Mouse (Mus musculus) liver (tissue): ENCODE results near the gene Trip6.

Source experiments
- DNase-seq: peaks from one replicate; pipeline ENCODE4 v3.0.0-alpha.2; 2020; ENCODE audit warnings: mixed read lengths

Gene Trip6

DNA sequence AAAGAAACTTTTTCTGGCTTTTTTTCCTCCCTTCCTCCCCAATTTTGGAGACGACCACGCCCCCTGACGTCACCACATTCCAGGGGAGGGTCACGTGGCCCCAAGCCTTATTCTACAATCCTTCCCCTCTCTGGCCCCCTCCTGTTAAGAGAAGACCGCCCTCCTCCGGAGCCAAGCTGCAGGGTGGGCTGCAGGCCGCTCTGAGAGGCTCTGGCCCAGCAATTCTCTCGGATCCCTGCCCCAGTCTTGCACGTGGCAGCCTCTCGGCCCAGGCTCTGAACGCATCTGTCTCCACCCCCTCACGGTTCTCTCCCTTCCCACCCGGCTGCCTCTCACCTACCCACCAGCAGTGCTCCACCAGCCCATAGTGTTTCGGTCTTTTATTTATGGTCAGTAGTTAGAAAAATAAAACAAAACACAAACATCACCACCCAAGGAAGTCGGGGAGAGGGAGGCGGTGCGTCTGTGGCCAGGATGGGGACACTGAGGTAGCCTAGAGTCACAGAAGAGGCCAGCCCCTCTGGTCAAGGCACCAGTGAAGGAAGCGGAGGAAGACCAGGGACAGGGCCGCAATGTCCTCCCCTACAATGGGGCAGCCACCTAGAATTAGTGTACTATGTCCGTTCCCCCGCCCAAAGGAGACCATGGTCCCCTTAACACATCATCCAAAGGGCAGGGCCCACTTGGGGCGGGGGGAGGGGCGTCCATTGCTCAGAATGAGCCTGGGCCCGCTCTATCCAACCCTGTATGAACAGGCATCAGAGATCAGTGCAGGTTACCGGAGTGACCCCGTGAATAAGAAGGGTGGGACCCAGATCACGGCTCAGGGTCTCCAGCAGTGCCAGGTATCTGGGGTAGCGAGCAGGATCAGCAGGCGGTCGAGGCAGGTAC, at the start of gene Trip6:
Trip6 (minus strand) TSS at position 212 of the 891 bp plus-strand sequence.
- DNase-seq = peak; percentile 87

DNA sequence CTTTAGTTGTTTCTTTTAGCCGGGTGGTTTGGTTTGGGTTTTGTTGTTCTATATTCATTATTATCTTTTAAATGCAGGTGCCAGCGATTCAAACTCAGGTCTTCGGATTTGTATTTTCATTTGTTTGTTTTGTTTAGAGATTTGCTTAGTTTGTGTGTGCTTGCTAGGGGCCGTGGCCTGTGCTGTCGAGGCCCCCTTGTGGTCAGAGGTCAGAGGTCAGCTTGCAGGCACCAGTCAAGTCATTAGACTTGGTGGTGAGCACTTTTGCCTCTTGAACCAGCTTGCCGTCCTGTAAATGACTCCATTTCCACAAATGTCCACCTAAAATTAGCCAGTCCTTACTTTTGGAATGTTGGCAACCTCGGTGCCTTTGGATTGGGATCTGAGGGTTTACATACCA, 44.2 kb upstream of the Trip6 start:
- DNase-seq = no peak

- no peak for DNase-seq
Measured at GRCm38 (mm10) chr5:137354091-137354490, 39.9 kb upstream of the Trip6 start.

- DNase-seq = no peak
Measured at GRCm38 (mm10) chr5:137352011-137352975, 38.1 kb upstream of the Trip6 start.

GRCm38 (mm10) chr5:137351394-137351793, 37.2 kb upstream of the Trip6 start:
- no peak for DNase-seq

DNA sequence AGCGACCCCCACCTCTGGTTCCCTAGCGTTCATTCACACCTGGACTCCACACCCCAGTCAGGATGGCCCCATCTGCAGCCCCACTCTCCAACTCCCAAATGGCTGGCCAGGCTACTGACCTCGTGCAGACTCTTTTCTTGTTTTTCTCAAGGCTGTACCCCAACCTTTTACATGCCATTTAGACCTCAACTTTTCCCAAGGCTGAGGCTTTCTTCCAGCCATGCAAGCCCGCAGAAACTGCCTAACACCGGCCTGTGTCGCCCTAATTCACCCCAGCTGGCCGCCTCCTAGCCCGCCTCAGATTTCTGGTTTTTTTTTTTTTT, 36.8 kb upstream of the Trip6 start:
- no peak for DNase-seq

GRCm38 (mm10) chr5:137350205-137351057, 36.2 kb upstream of the Trip6 start:
- DNase-seq = no peak

DNA sequence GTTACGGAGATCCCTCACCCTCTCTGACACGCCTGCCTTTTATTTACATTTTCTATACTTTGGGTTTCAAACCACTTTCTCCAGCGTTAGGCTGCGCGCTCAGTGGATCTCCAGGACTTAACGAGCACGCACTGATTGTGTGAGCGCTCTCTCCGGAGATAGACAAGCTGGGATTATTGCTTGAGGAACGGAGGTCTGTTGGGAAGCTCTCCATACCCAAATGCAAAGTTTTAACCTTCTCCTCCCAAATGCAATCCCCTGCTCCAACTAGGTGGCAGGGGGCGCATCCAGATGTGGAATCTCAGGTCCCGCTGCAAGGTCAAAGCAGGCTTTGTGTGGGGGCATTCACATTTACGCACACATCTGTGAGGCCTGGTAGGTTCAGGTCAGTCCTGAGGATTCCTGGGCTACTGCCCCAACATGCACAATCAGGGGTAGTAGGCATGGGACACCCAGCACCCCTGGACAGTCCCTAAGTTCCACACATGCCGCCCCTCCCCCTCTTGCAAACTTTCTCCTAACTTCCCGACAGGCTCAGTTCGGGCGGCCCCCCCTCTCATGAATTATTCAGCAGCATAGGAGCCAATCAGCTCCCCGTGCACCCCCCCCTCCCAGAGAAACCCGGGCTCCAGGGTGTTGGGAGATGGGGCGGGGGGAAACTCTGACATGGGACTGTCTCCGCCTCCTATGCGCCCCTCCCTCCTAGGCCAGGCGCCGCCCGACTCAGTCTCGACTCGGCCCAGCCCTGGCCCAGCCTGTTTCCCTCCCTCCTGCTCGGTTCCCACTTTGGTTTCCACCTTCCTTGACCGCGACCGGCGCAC, 35.4 kb upstream of the Trip6 start, which contains the start of gene Ephb4:
Ephb4 (plus strand) TSS at position 726 of the 821 bp plus-strand sequence.
- peak; percentile 86 for DNase-seq

GRCm38 (mm10) chr5:137348482-137349383, 34.5 kb upstream of the Trip6 start:
- peak; percentile 65 for DNase-seq

- DNase-seq = no peak
Measured at GRCm38 (mm10) chr5:137347856-137348255, 33.7 kb upstream of the Trip6 start.

DNA sequence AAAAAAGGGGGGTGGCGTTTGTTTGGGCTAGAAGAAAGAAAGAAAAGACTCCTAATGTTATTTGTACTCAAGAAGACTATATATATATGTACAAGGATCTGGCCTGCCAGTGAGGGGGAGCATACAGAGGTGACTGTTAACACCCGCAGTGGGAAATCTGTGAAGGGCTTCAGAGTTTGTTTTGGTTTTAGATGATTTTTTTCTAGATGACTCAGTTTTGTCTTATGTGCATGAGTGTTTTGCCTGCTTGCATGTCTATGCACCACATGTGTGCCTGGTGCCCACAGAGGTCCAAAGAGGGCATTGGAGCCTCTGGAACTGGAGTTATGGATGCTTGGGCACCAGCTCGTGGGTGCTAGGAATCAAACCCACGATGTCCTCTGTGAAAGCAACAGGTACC, 32.8 kb upstream of the Trip6 start:
- no peak for DNase-seq

DNA sequence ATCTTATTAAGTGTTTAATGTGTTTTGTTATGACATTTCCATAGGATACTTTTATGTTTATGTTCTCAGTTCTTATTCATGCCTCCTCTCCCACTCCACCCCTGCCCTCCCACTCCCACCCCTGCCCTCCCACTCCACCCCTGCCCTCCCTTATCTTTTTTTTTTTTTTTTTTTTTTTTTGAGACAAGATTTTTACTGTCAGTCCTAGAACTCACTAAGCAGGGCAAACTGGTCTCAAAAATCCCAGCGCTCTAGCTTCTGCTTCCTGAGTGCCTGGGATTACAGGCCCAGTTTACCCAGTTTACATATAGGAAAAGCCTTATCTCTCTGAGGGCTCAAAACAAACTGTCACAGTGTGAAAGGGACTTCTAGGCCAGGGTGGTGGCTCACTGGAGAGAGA, 32.2 kb upstream of the Trip6 start:
- DNase-seq = no peak

DNA sequence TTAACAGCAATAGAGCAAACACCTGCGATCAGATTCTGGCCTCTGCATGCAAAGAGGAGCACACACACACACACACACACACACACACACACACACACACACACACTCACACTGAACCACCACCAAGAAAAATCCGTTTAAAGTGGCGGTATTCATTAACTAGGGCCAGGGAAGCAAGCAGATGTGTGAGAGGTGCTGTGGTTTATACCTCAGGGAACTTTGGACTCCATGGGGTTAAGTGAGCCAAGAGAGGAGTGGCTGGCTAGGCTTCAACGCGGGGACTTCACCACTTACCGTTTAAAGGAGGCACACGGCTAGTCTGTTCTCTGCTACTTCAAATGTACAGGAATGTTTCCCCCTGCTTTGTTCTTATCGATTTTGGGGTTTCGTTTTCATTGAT, 31.6 kb upstream of the Trip6 start:
- DNase-seq = peak; percentile 30

- no peak for DNase-seq
Measured at GRCm38 (mm10) chr5:137343869-137344268, 29.7 kb upstream of the Trip6 start.

DNA sequence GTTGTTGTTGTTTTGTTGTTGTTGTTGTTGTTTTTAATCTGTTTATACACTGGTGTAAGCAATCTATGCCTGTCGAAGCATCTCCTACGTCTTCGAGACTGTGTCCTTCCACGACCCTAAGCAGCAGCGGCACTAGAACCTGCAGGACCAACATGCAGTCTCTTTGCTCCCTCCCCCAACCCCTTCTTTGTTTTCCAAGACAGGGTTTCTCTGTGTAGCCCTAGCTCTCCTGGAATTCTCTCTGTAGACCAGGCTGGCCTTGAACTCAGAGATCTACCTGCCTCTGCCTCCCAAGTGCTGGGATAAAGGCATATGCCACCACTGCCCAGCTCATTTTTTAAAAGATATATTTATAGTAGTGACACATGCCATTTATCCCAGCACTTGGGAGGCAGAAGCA, 29.2 kb upstream of the Trip6 start:
- DNase-seq = no peak

DNA sequence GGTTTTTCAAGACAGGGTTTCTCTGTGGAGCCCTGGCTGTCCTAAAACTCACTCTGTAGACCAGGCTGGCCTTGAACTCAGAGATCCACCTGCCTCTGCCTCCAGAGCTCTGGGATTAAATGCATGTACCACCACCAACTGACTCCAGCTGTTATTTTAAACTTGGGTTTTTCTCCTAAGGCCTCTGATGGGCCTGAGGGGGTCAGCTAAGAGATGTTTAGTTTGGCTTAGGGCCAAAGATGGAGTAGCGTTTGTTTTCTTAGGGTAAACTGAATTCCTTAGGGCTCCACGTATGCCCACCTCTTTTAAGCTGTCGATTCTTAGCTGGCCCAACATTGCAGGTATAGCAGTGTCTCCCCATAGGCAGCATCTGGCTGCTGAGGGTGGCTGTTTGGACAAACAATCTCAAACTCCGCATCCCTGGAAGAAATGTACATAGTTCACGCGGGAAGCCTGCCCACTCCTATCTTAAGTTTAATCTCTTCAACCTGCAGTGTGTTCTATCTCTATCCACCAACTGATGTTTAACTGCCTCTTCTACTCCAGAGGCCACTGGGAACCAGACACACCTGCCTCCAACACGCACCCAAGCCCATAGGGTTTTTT, 28.3 kb upstream of the Trip6 start:
- no peak for DNase-seq

GRCm38 (mm10) chr5:137340222-137340621, 26.0 kb upstream of the Trip6 start:
- DNase-seq = no peak

- peak; percentile 36 for DNase-seq
Measured at GRCm38 (mm10) chr5:137339290-137339979, 25.2 kb upstream of the Trip6 start.

DNA sequence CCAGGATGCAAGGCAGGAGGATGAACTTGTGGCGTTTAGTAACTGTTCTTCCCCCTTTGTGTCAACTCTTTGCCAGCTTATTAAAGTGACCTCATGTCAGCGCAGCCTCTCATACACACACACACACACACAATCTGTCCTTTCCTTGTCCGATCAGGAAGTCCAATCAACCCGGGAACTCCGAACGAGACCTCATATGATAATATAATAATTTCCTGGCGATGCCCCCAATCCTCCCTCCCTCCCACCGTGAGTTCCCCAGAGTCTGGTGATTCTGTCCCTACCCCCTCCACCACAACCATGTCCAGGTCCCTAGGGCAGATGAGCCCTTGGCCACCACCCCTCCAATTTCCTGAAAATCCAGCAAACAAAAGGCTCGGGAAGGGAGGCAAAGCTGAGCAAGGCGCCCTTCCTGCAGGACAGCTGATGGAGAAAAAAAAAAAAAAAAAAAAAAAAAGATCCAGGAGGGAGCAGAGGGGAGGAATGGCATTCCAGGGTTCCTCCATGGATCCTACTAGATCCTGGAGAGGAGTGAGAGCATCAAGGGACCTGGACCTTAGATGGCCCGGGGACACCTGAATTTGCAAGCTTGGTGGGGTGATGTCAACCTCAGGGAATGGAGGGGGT, 24.6 kb upstream of the Trip6 start:
- no peak for DNase-seq
